Mouse (Mus musculus) heart, embryonic 11.5 days (tissue): ENCODE results near the gene Eepd1. TPM values are rescaled to one million over a fixed set of nuclear protein-coding genes. Genes with fewer than 3 reads are reported as not detected.

ENCODE experiments used
- ATAC-seq: fragments of 200-750 bp; cut with Nextera tagmentation; replicated peaks from 2 replicates; pipeline ENCODE4 v1.8.0; 2017; ENCODE audit warnings: moderate library complexity; ENCODE audit not compliant: insufficient number of reproducible peaks, low FRiP score, low TSS enrichment
- H3K27ac ChIP-seq: fragments of 300-500 bp; sonication (generic); 2 replicates; pipeline ENCODE4 v1.5.1; 2014; ENCODE audit warnings: mild to moderate bottlenecking, low read depth, low read length
- H3K27me3 ChIP-seq: fragments of 300-500 bp; sonication (generic); 2 replicates; pipeline ENCODE4 v1.6.1; 2014; ENCODE audit warnings: mild to moderate bottlenecking, low read length, mixed read lengths; ENCODE audit not compliant: control insufficient read depth, insufficient read depth
- H3K36me3 ChIP-seq: fragments of 300-500 bp; sonication (generic); 2 replicates; pipeline ENCODE4 v1.6.1; 2014; ENCODE audit warnings: mild to moderate bottlenecking, low read length, moderate library complexity, mixed read lengths; ENCODE audit not compliant: control insufficient read depth, insufficient read depth
- H3K4me1 ChIP-seq: fragments of 300-500 bp; sonication (generic); 2 replicates; pipeline ENCODE4 v1.6.1; 2014; ENCODE audit warnings: low read length; ENCODE audit not compliant: control insufficient read depth, insufficient read depth
- H3K4me2 ChIP-seq: fragments of 300-500 bp; sonication (generic); 2 replicates; pipeline ENCODE4 v1.6.1; 2014; ENCODE audit warnings: mild to moderate bottlenecking, moderate library complexity
- H3K4me3 ChIP-seq: fragments of 300-500 bp; sonication (generic); 2 replicates; pipeline ENCODE4 v1.5.1; 2014; ENCODE audit warnings: low read depth, low read length
- H3K9ac ChIP-seq: fragments of 300-500 bp; sonication (generic); 2 replicates; pipeline ENCODE4 v1.6.1; 2014; ENCODE audit warnings: mild to moderate bottlenecking, low read depth, low read length, moderate library complexity
- H3K9me3 ChIP-seq: fragments of 300-500 bp; sonication (generic); replicated peaks from 2 replicates; pipeline ENCODE4 v1.6.1; 2016; ENCODE audit warnings: low read length; ENCODE audit not compliant: control insufficient read depth
- WGBS: fragments of 180-500 bp; shearing (Covaris S2); extraction: QIAGEN DNeasy Blood & Tissue Kit; methylation state at CpG from one replicate; pipeline ENCODE4 v1.1.7; 2014; ENCODE audit not compliant: insufficient replicate concordance; 5-methylcytosine and 5-hydroxymethylcytosine counted together
- polyA plus RNA-seq: library from polyadenylated mRNA; unstranded; fragments of >200 nt; fragmentation: Nextera tagmentation; extraction: Ambion mirVana; gene quantifications from 2 replicates; pipeline ENCODE4 v1.2.1, GENCODE M21; 2014

Gene Eepd1
- polyA plus RNA-seq, 1 experiment from 2014 or later, result 20.9 TPM

- ATAC-seq, result no peak
- 79% methylated on average over 3 of the region's 3 CpGs for WGBS
- Histone ChIP-seq H3K9me3 (no peaks in the 10 kb centered on the region), H3K9ac (no peak overlapping the region), H3K4me1 (peaks cover 33% of the 10 kb centered on the region), H3K27ac (no peak overlapping the region), H3K4me3 (no peak overlapping the region), H3K4me2 (no peak overlapping the region), H3K27me3 (no peaks in the 10 kb centered on the region), H3K36me3 (no peaks in the 10 kb centered on the region)
Measured at GRCm38 (mm10) chr9:25568783-25569182, 87.4 kb downstream of the Eepd1 start.

- H3K36me3 ChIP-seq, result no peaks in the 10 kb centered on the region
- peaks cover 28% of the 10 kb centered on the region for H3K4me1 ChIP-seq
- H3K4me2 ChIP-seq, result no peak overlapping the region
- H3K27me3 ChIP-seq, result no peaks in the 10 kb centered on the region
- no peaks in the 10 kb centered on the region for H3K9me3 ChIP-seq
- no peak overlapping the region for H3K4me3 ChIP-seq
- no peak overlapping the region for H3K27ac ChIP-seq
- no peak for ATAC-seq
- WGBS, result 91% methylated on average over 7 of the region's 7 CpGs
- no peak overlapping the region for H3K9ac ChIP-seq
Measured at GRCm38 (mm10) chr9:25570011-25570410, 88.7 kb downstream of the Eepd1 start.

GRCm38 (mm10) chr9:25570436-25570835 is 89.1 kb downstream of the Eepd1 start:
- Histone ChIP-seq H3K4me2 (no peak overlapping the region), H3K9ac (no peak overlapping the region), H3K9me3 (no peaks in the 10 kb centered on the region), H3K4me3 (no peak overlapping the region), H3K4me1 (peaks cover 28% of the 10 kb centered on the region), H3K36me3 (no peaks in the 10 kb centered on the region), H3K27ac (no peak overlapping the region), H3K27me3 (no peaks in the 10 kb centered on the region)
- ATAC-seq, result no peak
- 68% methylated on average over 9 of the region's 9 CpGs for WGBS

- Histone ChIP-seq H3K36me3 (no peaks in the 10 kb centered on the region), H3K4me1 (peaks cover 28% of the 10 kb centered on the region), H3K27ac (no peak overlapping the region), H3K9ac (0 out of 2 replicates have a peak overlapping the region, but pooled peaks have one; percentile 16), H3K27me3 (no peaks in the 10 kb centered on the region), H3K4me3 (no peak overlapping the region), H3K9me3 (no peaks in the 10 kb centered on the region), H3K4me2 (no peak overlapping the region)
- 63% methylated on average over 2 of the region's 2 CpGs for WGBS
- no peak for ATAC-seq
Measured at GRCm38 (mm10) chr9:25571381-25571780, 90.0 kb downstream of the Eepd1 start.

GRCm38 (mm10) chr9:25573753-25574152 is 92.4 kb downstream of the Eepd1 start:
- Histone ChIP-seq H3K9ac (no peak overlapping the region), H3K4me3 (no peak overlapping the region), H3K4me1 (peaks cover 19% of the 10 kb centered on the region), H3K9me3 (no peaks in the 10 kb centered on the region), H3K27me3 (no peaks in the 10 kb centered on the region), H3K27ac (no peak overlapping the region), H3K36me3 (no peaks in the 10 kb centered on the region), H3K4me2 (no peak overlapping the region)
- 42% methylated on average over 7 of the region's 7 CpGs for WGBS
- no peak for ATAC-seq

GRCm38 (mm10) chr9:25574186-25574585 is 92.8 kb downstream of the Eepd1 start:
- H3K4me1 ChIP-seq, result peaks cover 23% of the 10 kb centered on the region
- WGBS, result 82% methylated on average over 4 of the region's 4 CpGs
- no peak for ATAC-seq
- no peak overlapping the region for H3K27ac ChIP-seq
- no peaks in the 10 kb centered on the region for H3K9me3 ChIP-seq
- no peak overlapping the region for H3K4me2 ChIP-seq
- H3K4me3 ChIP-seq, result no peak overlapping the region
- no peaks in the 10 kb centered on the region for H3K36me3 ChIP-seq
- H3K9ac ChIP-seq, result no peak overlapping the region
- H3K27me3 ChIP-seq, result no peaks in the 10 kb centered on the region

GRCm38 (mm10) chr9:25578674-25579596 is 97.6 kb downstream of the Eepd1 start:
- 68% methylated on average over 7 of the region's 7 CpGs for WGBS
- Histone ChIP-seq H3K9ac (no peak overlapping the region), H3K27ac (no peak overlapping the region), H3K9me3 (no peaks in the 10 kb centered on the region), H3K4me3 (no peak overlapping the region), H3K27me3 (no peaks in the 10 kb centered on the region), H3K4me2 (no peak overlapping the region), H3K4me1 (peaks cover 8% of the 10 kb centered on the region; the same call in 1 of the 2 replicates), H3K36me3 (no peaks in the 10 kb centered on the region)
- ATAC-seq, result no peak

GRCm38 (mm10) chr9:25583621-25584020 is 102.3 kb downstream of the Eepd1 start:
- no peaks in the 10 kb centered on the region for H3K36me3 ChIP-seq
- H3K27me3 ChIP-seq, result no peaks in the 10 kb centered on the region
- no peak overlapping the region for H3K9ac ChIP-seq
- ATAC-seq, result 0 out of 2 replicates have a peak, but pooled peaks have one; percentile 22
- H3K4me1 ChIP-seq, result 0 out of 2 replicates have a peak, but pooled peaks cover 8% of the 10 kb centered on the region
- H3K4me2 ChIP-seq, result no peak overlapping the region
- no peak overlapping the region for H3K4me3 ChIP-seq
- H3K27ac ChIP-seq, result no peak overlapping the region
- H3K9me3 ChIP-seq, result no peaks in the 10 kb centered on the region
- 84% methylated on average over 2 of the region's 2 CpGs for WGBS
